Mouse (Mus musculus) megakaryocyte, embryonic 14.5 days (primary cell): Measurements from ENCODE around the gene Tipin.

Source experiments
- FLI1 ChIP-seq: IDR thresholded peaks from 2 replicates; pipeline ENCODE4 v1.6.1; 2012; ENCODE audit warnings: low read length, inconsistent platforms, mixed read lengths
- GATA1 ChIP-seq: IDR thresholded peaks from 3 replicates; pipeline ENCODE4 v1.6.1; 2012; ENCODE audit warnings: mixed read lengths, low read length, inconsistent platforms, borderline replicate concordance

- TF ChIP-seq FLI1 = no peak
- no peak for TF ChIP-seq GATA1
Measured at GRCm38 (mm10) chr9:64335825-64336224, 54.4 kb downstream of the Tipin start.
